Comparison of ENCODE assay signal across 22 mouse cellular contexts in the genomic region with DNA sequence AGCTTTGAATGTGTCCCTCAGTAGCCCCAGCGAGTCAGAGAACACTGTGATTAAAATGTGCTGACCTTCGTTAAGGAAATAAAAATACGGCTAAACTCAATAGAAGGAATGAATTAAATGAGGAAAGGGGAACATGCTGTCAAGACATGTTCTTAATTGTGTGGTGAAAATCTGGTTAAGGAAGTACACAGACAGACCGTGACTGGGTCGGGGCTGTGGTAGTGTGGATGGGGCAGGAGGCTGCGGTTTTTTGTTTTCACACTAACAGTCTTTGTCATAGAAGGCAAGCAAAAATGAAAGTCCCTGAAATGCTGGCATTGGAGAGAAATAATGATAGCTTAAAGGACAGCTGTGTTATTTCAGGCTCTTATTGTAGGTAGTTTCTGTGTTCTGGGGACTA.
"Had no signal": no experiment of that assay in that cellular context is flagged by ENCODE, and none has a peak within 500 bp of the region (broad histone marks: within the 10 kb centered on the region; RNA-seq: fewer than 3 reads in every experiment).

No protein-coding gene starts in this region.

- H3K4me3 ChIP-seq: limb, embryonic 12.5 days; limb, embryonic 15.5 days; neural tube, embryonic 12.5 days; neural tube, embryonic 15.5 days had no signal

- H3K9ac ChIP-seq: limb, embryonic 12.5 days; limb, embryonic 15.5 days; liver, embryonic 14.5 days; liver, postnatal 0 days; lung, embryonic 14.5 days; neural tube, embryonic 12.5 days; neural tube, embryonic 15.5 days had no signal

- H3K27me3 ChIP-seq: limb, embryonic 12.5 days; limb, embryonic 15.5 days; neural tube, embryonic 12.5 days; neural tube, embryonic 15.5 days had no signal

- H3K4me1 ChIP-seq: limb, embryonic 12.5 days; limb, embryonic 15.5 days; neural tube, embryonic 12.5 days had no signal

- H3K9me3 ChIP-seq: limb, embryonic 12.5 days; limb, embryonic 15.5 days; neural tube, embryonic 12.5 days; neural tube, embryonic 15.5 days had no signal

- H3K4me2 ChIP-seq: limb, embryonic 12.5 days; limb, embryonic 15.5 days; liver, embryonic 11.5 days; lung, embryonic 14.5 days; midbrain, embryonic 11.5 days; neural tube, embryonic 12.5 days; neural tube, embryonic 15.5 days had no signal

- ATAC-seq: liver, postnatal 0 days; lung, postnatal 0 days had no signal

- H3K27ac ChIP-seq: kidney, postnatal 0 days; limb, embryonic 12.5 days; limb, embryonic 15.5 days; liver, embryonic 14.5 days; macrophage; neural tube, embryonic 12.5 days; stomach, postnatal 0 days had no signal

- DNase-seq: kidney, adult 2 months; kidney, postnatal 25 days; left cerebral cortex, postnatal 4 days; liver, postnatal 0 days; lung, embryonic 14.5 days; right cerebral cortex, adult 18-20 months; right cerebral cortex, postnatal 14 days; right cerebral cortex, postnatal 4 days; thymus, adult 2 months; thymus, postnatal 14 days; thymus, postnatal 4 days had no signal

- H3K36me3 ChIP-seq: limb, embryonic 12.5 days; limb, embryonic 15.5 days; neural tube, embryonic 12.5 days; neural tube, embryonic 15.5 days had no signal
